ENCODE assay signal across 8 mouse cellular contexts in the genomic region with DNA sequence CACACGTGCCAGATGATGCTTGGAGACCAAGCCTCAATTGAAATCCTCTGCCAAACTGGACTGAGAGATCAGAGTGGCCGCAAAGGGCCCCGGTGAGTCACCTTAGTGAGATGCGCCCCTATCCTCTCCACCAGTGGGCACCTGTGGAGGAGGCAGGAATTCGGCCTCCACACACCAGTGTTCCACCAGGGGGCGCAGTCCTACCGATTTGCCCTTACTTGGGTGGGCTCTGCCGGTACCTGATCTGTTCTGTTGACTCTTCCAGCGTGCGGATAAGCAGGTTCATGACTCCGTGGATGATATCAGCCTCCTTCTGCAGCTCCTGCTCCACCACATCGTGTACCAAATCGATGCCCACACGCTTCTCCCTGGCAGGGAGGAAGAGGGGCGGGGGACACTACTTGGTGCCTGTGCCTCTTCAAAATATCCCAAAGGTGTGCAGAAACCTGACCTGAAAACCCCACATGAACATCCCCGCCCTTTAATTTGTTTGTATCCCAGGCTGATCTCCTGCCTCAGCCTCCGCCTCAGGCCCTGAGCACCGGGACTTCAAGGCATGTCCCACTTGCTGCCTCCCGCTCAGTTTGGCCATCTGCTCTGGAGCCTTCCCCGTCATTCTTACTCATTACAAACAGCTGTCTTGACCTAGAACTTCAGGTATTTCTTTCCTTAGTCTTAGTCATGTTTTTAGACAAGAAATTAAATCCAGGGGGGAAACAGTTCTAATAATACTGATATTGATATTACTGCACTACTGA. TPM values are rescaled to one million over a fixed set of nuclear protein-coding genes. Genes with fewer than 3 reads are reported as not detected.
DNase-seq lines count a peak whose midpoint lies in the region; ATAC-seq lines count a peak whose summit lies in the region.

No protein-coding gene starts in this region.

- peak; percentile 60 for DNase-seq in Muller cell, postnatal 12 days (ENCODE audit: inconsistent ontology term)
- peak; percentile 30 for DNase-seq in cerebellum, adult 8-10 months
- DNase-seq in frontal cortex, postnatal 25 days (ENCODE audit: low spot score in 2 of 2) = peak; percentile 43 to 49
- peak; percentile 68 to 73 for DNase-seq in layer of hippocampus, postnatal 36 days
- DNase-seq in right cerebral cortex, postnatal 25 days = peak; percentile 31
- DNase-seq in urinary bladder, postnatal 25 days (ENCODE audit: low spot score) = peak; percentile 79

- no peak overlapping the region for H3K4me3 ChIP-seq in hindbrain, embryonic 12.5 days

- peaks cover 4% of the 10 kb centered on the region for H3K4me1 ChIP-seq in hindbrain, embryonic 12.5 days

- peak overlapping the region; percentile 38 for H3K4me2 ChIP-seq in hindbrain, embryonic 12.5 days (replicated peaks)

- H3K27ac ChIP-seq in hindbrain, embryonic 12.5 days = no peak overlapping the region

- no peaks in the 10 kb centered on the region for H3K9me3 ChIP-seq in hindbrain, embryonic 12.5 days (replicated peaks)

- 24% methylated on average over 20 of the region's 20 CpGs for WGBS in hindbrain, embryonic 12.5 days

- no peak for ATAC-seq in hindbrain, embryonic 12.5 days (ENCODE audit: low FRiP score)
- ATAC-seq in megakaryocyte, adult 5-6 weeks (ENCODE audit: poor library complexity, severe bottlenecking) = peak; percentile 72

- no peak overlapping the region for H3K9ac ChIP-seq in hindbrain, embryonic 12.5 days

- H3K36me3 ChIP-seq in hindbrain, embryonic 12.5 days = no peaks in the 10 kb centered on the region

- no peaks in the 10 kb centered on the region for H3K27me3 ChIP-seq in hindbrain, embryonic 12.5 days

RNA-seq across cellular contexts. Expression of gene Tekt1, which starts 7.1 kb away (rescaled TPM):
- 6.6 and 7.9 TPM in 2 replicates for polyA plus RNA-seq in hindbrain, embryonic 12.5 days (2016; fragmentation: Nextera tagmentation; extraction: Ambion mirVana)
- total RNA-seq in layer of hippocampus, postnatal 36 days (2021) = 1 to 10 TPM; 2.2 to 3.1 TPM
- not detected in 2 replicates for total RNA-seq in megakaryocyte, adult 5-6 weeks (2015)
- not detected in 2 replicates for total RNA-seq in megakaryocyte, adult 5-6 weeks (2017)

RNA-seq across cellular contexts. Expression of gene Fbxo39, which starts 40.9 kb away (rescaled TPM):
- not detected in 2 replicates for polyA plus RNA-seq in hindbrain, embryonic 12.5 days (2016; fragmentation: Nextera tagmentation; extraction: Ambion mirVana)
- not detected for total RNA-seq in layer of hippocampus, postnatal 36 days (2021)
- 0.58 TPM in 1 of 2 replicates, not detected in the other for total RNA-seq in megakaryocyte, adult 5-6 weeks (2015)
- 0.11 TPM in 1 of 2 replicates, not detected in the other for total RNA-seq in megakaryocyte, adult 5-6 weeks (2017)

RNA-seq across cellular contexts. Expression of gene Xaf1, which starts 53.7 kb away (rescaled TPM):
- polyA plus RNA-seq in hindbrain, embryonic 12.5 days (2016; fragmentation: Nextera tagmentation; extraction: Ambion mirVana) = 1.9 and 2.6 TPM in 2 replicates
- 1 to 10 TPM; 3.6 to 5.8 TPM for total RNA-seq in layer of hippocampus, postnatal 36 days (2021)
- 57.9 and 72.4 TPM in 2 replicates for total RNA-seq in megakaryocyte, adult 5-6 weeks (2015)
- total RNA-seq in megakaryocyte, adult 5-6 weeks (2017) = 39.8 and 43.3 TPM in 2 replicates

RNA-seq across cellular contexts. Expression of gene Smtnl2, which starts 56.4 kb away (rescaled TPM):
- 14.5 and 15.3 TPM in 2 replicates for polyA plus RNA-seq in hindbrain, embryonic 12.5 days (2016; fragmentation: Nextera tagmentation; extraction: Ambion mirVana)
- 1 to 10 TPM; 1.5 to 2.7 TPM for total RNA-seq in layer of hippocampus, postnatal 36 days (2021)
- not detected in 2 replicates for total RNA-seq in megakaryocyte, adult 5-6 weeks (2015)
- not detected in 2 replicates for total RNA-seq in megakaryocyte, adult 5-6 weeks (2017)

Comparison
In these comparisons a context has a peak if more than half of its experiments do, and no peak if none do; other contexts are left out.
1. RNA of gene Xaf1, which starts 53.7 kb away (total RNA-seq): 39.8 to 72.4 TPM in megakaryocyte, adult 5-6 weeks; 3.6 to 5.8 TPM in layer of hippocampus, postnatal 36 days; every median in the first group is over 4 times any median in the second.
2. Peak in every context shown above with its lines, with median percentiles within 50 percentile points of each other: DNase-seq.